Mouse (Mus musculus) lung, embryonic 14.5 days (tissue): ENCODE results near the gene Atm. TPM values are rescaled to one million over a fixed set of nuclear protein-coding genes. Genes with fewer than 3 reads are reported as not detected.

Experiments used
- ATAC-seq: fragments of 200-750 bp; cut with Nextera tagmentation; 2 replicates; pipeline ENCODE4 v1.8.0; 2017; ENCODE audit warnings: mild to moderate bottlenecking, moderate TSS enrichment, moderate library complexity; ENCODE audit not compliant: insufficient read depth
- DNase-seq: peaks from one replicate; pipeline ENCODE4 v3.0.0-alpha.2; 2015
- H3K27ac ChIP-seq: fragments of 300-500 bp; sonication (generic); 2 replicates; pipeline ENCODE4 v1.5.1; 2014; ENCODE audit warnings: low read depth, mild to moderate bottlenecking, moderate library complexity
- H3K27me3 ChIP-seq: fragments of 300-500 bp; sonication (generic); 2 replicates; pipeline ENCODE4 v1.6.1; 2014; ENCODE audit warnings: low read length, control low read depth; ENCODE audit not compliant: insufficient read depth
- H3K36me3 ChIP-seq: fragments of 300-500 bp; sonication (generic); 2 replicates; pipeline ENCODE4 v1.6.1; 2014; ENCODE audit warnings: control low read depth; ENCODE audit not compliant: insufficient read depth
- H3K4me1 ChIP-seq: fragments of 300-500 bp; sonication (generic); 2 replicates; pipeline ENCODE4 v1.6.1; 2014; ENCODE audit warnings: antibody characterized with exemption, control low read depth; ENCODE audit not compliant: insufficient read depth
- H3K4me2 ChIP-seq: fragments of 300-500 bp; sonication (generic); 2 replicates; pipeline ENCODE4 v1.6.1; 2014; ENCODE audit warnings: mild to moderate bottlenecking
- H3K4me3 ChIP-seq: fragments of 300-500 bp; sonication (generic); 2 replicates; pipeline ENCODE4 v1.5.1; 2014; ENCODE audit warnings: low read depth, low read length
- H3K9ac ChIP-seq: fragments of 300-500 bp; sonication (generic); 2 replicates; pipeline ENCODE4 v1.6.1; 2014
- H3K9me3 ChIP-seq: fragments of 300-500 bp; sonication (generic); 2 replicates; pipeline ENCODE4 v1.6.1; 2016; ENCODE audit warnings: low read depth, low read length, control low read depth
- CTCF ChIP-seq: IDR thresholded peaks from 2 replicates; pipeline ENCODE4 v1.5.1; 2016; ENCODE audit warnings: antibody characterized with exemption, low read depth
- WGBS: fragments of 180-500 bp; shearing (Covaris S2); extraction: QIAGEN DNeasy Blood & Tissue Kit; methylation state at CpG from one replicate; pipeline ENCODE4 v1.1.7; 2014; 5-methylcytosine and 5-hydroxymethylcytosine counted together
- polyA plus RNA-seq: library from polyadenylated mRNA; unstranded; fragments of >200 nt; fragmentation: Nextera tagmentation; extraction: Ambion mirVana; gene quantifications from 2 replicates; pipeline ENCODE4 v1.2.1, GENCODE M21; 2014

Gene Atm
- polyA plus RNA-seq, 1 experiment from 2014 or later, result 16.2 TPM

GRCm38 (mm10) chr9:53535416-53536320 is 872 bp downstream of the Atm start:
- Histone ChIP-seq H3K4me3 (peak overlapping the region; percentile 89), H3K27me3 (no peaks in the 10 kb centered on the region), H3K4me1 (peaks cover 6% of the 10 kb centered on the region; the same call in 1 of the 2 replicates), H3K4me2 (peak overlapping the region; percentile 76), H3K9me3 (no peaks in the 10 kb centered on the region), H3K9ac (peak overlapping the region; percentile 57), H3K27ac (peak overlapping the region; percentile 76), H3K36me3 (peaks cover 8% of the 10 kb centered on the region)
- 12% methylated on average over 17 of the region's 17 CpGs for WGBS
- ATAC-seq (no peak), DNase-seq (peak; percentile 24)
- no peak for TF ChIP-seq CTCF

GRCm38 (mm10) chr9:53517373-53518009 is 19.0 kb downstream of the Atm start:
- Histone ChIP-seq H3K27me3 (no peaks in the 10 kb centered on the region), H3K9ac (no peak overlapping the region), H3K27ac (no peak overlapping the region), H3K4me1 (no peaks in the 10 kb centered on the region), H3K4me3 (no peak overlapping the region), H3K36me3 (peaks cover 28% of the 10 kb centered on the region), H3K4me2 (no peak overlapping the region), H3K9me3 (no peaks in the 10 kb centered on the region)
- no peak for TF ChIP-seq CTCF
- ATAC-seq (no peak), DNase-seq (no peak)
- WGBS, result 73% methylated on average over 9 of the region's 9 CpGs

GRCm38 (mm10) chr9:53514091-53514490 is 22.4 kb downstream of the Atm start:
- ATAC-seq (no peak), DNase-seq (no peak)
- Histone ChIP-seq H3K9me3 (no peaks in the 10 kb centered on the region), H3K36me3 (peaks cover 41% of the 10 kb centered on the region), H3K4me1 (no peaks in the 10 kb centered on the region), H3K27ac (no peak overlapping the region), H3K4me3 (no peak overlapping the region), H3K4me2 (no peak overlapping the region), H3K27me3 (no peaks in the 10 kb centered on the region), H3K9ac (no peak overlapping the region)
- no peak for TF ChIP-seq CTCF

- Histone ChIP-seq H3K4me2 (no peak overlapping the region), H3K9ac (no peak overlapping the region), H3K36me3 (peaks cover 28% of the 10 kb centered on the region), H3K27me3 (no peaks in the 10 kb centered on the region), H3K4me3 (no peak overlapping the region), H3K4me1 (no peaks in the 10 kb centered on the region), H3K27ac (no peak overlapping the region), H3K9me3 (no peaks in the 10 kb centered on the region)
- no peak for TF ChIP-seq CTCF
- ATAC-seq (no peak), DNase-seq (no peak)
- 90% methylated on average over 7 of the region's 7 CpGs for WGBS
These were observed 28.5 kb downstream of the Atm start for GRCm38 (mm10) chr9:53508053-53508452.

GRCm38 (mm10) chr9:53485886-53486285 is 50.7 kb downstream of the Atm start:
- no peak overlapping the region for H3K4me2 ChIP-seq
- H3K27me3 ChIP-seq, result no peaks in the 10 kb centered on the region
- DNase-seq (peak; percentile 7), ATAC-seq (no peak)
- H3K36me3 ChIP-seq, result peaks cover 52% of the 10 kb centered on the region
- no peaks in the 10 kb centered on the region for H3K9me3 ChIP-seq
- no peak overlapping the region for H3K4me3 ChIP-seq
- no peak overlapping the region for H3K9ac ChIP-seq
- no peak overlapping the region for H3K27ac ChIP-seq
- H3K4me1 ChIP-seq, result no peaks in the 10 kb centered on the region
- no peak for TF ChIP-seq CTCF

GRCm38 (mm10) chr9:53472806-53473518 is 63.6 kb downstream of the Atm start:
- Histone ChIP-seq H3K36me3 (peaks cover 14% of the 10 kb centered on the region; the same call in 1 of the 2 replicates), H3K27ac (peak overlapping the region; percentile 75), H3K9me3 (no peaks in the 10 kb centered on the region), H3K9ac (no peak overlapping the region), H3K4me3 (no peak overlapping the region), H3K27me3 (no peaks in the 10 kb centered on the region), H3K4me2 (0 out of 2 replicates have a peak overlapping the region, but pooled peaks have one; percentile 10), H3K4me1 (no peaks in the 10 kb centered on the region)
- ATAC-seq (peak; percentile 80), DNase-seq (peak; percentile 49)
- WGBS, result 74% methylated on average over 9 of the region's 9 CpGs
- no peak for TF ChIP-seq CTCF

DNA sequence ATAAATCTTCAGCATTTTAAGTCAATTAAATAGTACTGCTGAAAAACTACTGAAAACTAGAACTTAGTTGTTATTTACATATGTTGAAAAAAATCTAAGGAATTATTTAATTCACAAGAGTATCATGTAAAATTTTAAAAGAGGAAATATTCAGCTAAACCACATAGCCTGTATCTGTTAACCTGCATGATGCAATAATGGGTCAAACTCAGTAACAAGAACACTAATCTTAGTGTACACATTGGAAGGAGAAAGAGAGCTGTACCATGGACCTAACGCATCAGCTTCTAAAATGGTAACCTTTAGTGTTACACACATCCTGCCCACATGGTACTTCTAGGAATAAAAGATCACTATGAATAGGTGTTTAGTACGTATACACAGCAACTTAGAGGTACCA is 84.5 kb downstream of the Atm start:
- DNase-seq (no peak), ATAC-seq (no peak)
- Histone ChIP-seq H3K9me3 (no peaks in the 10 kb centered on the region), H3K4me1 (no peaks in the 10 kb centered on the region), H3K4me2 (no peak overlapping the region), H3K27ac (no peak overlapping the region), H3K9ac (no peak overlapping the region), H3K4me3 (no peak overlapping the region), H3K27me3 (no peaks in the 10 kb centered on the region), H3K36me3 (peaks cover 51% of the 10 kb centered on the region)
- WGBS, result 91% methylated on average over 2 of the region's 2 CpGs
- TF ChIP-seq CTCF, result no peak
